Mouse (Mus musculus) spleen, adult 2 months (tissue): ENCODE results near the gene Fgfr2.

ENCODE experiments used
- CTCF ChIP-seq: fragments of 200-500 bp; IDR thresholded peaks from 2 replicates; pipeline ENCODE4 v1.5.1; 2011; ENCODE audit warnings: mild to moderate bottlenecking, inconsistent platforms; ENCODE audit not compliant: insufficient read depth, insufficient read length, insufficient replicate concordance; ENCODE audit errors: extremely low read depth
- POLR2A ChIP-seq: fragments of 200-500 bp; IDR thresholded peaks from 2 replicates; pipeline ENCODE4 v1.6.1; 2011; ENCODE audit warnings: low read depth, low read length, inconsistent platforms

DNA sequence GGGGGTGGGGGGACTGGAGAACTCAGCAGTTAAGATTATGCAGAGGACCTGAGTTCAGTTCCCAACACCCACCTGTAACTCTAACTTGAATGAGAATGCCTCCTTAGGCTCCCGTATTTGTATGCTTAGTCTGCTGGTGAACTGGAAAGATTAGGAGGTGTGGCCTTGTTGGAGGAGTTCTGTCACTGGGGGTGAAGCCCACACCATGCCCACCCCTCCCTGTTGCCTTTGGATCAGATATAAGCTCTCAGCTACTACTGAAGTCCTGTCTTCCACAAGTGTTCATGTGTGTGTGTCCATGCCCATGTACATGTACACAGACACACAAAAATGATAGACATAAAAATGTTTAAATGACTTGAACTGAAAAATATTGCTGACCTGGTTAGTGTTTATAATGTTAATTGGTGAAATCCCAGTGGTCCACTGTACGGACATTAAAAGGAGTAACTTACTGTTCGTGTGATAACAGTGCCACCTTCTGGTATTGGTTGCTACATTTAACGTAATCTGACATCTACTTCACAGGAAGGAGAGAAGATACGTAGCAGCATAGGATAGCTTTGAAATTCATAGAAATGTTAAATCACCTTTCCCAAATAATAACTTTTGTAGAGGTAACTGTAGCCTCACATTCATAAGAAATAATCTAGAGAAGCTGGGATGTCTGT lies 2208.3 kb downstream of the Fgfr2 start:
- TF ChIP-seq CTCF (no peak), POLR2A (no peak)
